Mouse (Mus musculus): Measurements from ENCODE around the gene Amn. TPM values are rescaled to one million over a fixed set of nuclear protein-coding genes. Genes with fewer than 3 reads are reported as not detected.

The Amn gene
- total RNA-seq, 4 experiments from 2014 or later = not detected

- DNase-seq (ENCODE audit: low spot score in 2 of 2) = no peak
These were observed 52.5 kb downstream of the Amn start for GRCm38 (mm10) chr12:111323423-111323822.

GRCm38 (mm10) chr12:111324536-111324935 lies 53.6 kb downstream of the Amn start:
- no peak for DNase-seq (ENCODE audit: low spot score in 2 of 2)

DNA sequence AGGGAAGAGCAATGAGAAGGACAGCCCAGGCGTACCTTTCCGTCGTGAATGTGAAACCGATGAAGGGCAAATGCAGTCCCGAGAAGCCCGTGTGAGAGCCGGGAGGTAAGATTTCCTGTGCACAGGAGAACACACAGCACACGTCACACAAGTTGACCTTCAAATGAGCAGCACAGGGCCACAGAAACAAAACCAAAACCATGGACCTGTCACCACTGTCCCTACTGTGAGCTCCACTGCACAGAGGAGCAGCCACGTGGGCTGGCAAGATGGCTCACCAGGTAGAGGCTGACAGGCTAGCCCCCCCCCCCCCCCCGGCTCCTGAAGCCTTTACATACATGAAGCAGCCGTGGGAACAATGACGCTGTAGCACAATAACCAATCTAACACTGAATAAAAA lies 54.1 kb downstream of the Amn start:
- DNase-seq (ENCODE audit: low spot score in 2 of 2) = no peak

DNA sequence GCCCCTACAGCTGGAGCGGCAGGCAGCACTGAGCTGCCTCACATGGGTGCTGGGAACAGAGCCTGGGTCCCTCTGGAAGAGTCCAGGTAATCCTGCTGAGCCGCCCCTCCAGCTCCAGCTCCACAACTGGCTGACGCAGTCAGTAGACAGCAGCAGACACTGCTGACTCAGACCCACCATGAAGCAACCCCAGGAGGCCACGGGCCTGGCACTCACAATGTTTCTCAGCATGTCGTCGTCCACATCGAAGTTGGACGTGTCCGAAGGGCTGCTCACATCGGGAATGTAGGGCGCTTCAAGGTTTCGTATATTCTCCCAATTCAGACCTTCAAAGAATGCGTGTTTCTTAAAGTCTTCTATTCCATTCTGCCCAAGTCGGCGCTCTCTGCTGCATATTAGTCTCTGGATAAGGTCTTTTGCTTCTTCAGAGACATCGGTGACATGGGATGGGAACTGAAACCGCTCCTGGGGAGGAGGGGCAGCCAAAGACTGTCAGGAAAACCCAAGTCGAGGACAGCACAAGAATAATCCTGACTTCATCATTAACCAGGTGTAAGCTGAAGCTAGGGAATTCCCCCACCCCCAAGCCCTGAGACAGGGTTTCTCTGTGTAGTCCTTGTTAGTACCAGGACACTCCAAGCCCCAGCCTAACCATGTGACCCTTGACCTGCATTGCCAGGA lies 55.0 kb downstream of the Amn start:
- no peak for DNase-seq (ENCODE audit: low spot score in 2 of 2)

Other genes starting within 250 kb of the Amn start
- gene Rcor1, start 231.7 kb upstream of the Amn start, total RNA-seq (2022) = 1 to 10 TPM; 5.5 to 6.9 (median 5.8) TPM
- 10 to 100 TPM in 3 of 4 experiments, 1 to 10 TPM in 1; 8.7 to 20.0 (median 12.9) TPM for gene Traf3, start 104.7 kb upstream of the Amn start, total RNA-seq (2022)
- not detected for gene 4930595D18Rik, start 86.6 kb upstream of the Amn start, total RNA-seq (2022)
- gene Cdc42bpb, start 106.6 kb downstream of the Amn start, total RNA-seq (2022) = 10 to 100 TPM; 13.7 to 18.7 (median 14.9) TPM
- gene Lbhd2, start 135.7 kb downstream of the Amn start, total RNA-seq (2022) = not detected
- 1 to 10 TPM in 3 of 4 experiments, under 1 TPM in 1; 0.72 to 3.2 (median 2.7) TPM for gene Exoc3l4, start 145.9 kb downstream of the Amn start, total RNA-seq (2022)
- 10 to 100 TPM; 17.0 to 41.0 (median 32.6) TPM for gene Tnfaip2, start 171.4 kb downstream of the Amn start, total RNA-seq (2022)
- gene Gm266, start 214.7 kb downstream of the Amn start, total RNA-seq (2022) = under 1 TPM in 3 of 4 experiments, not detected in 1; 0.27 to 0.34 (median 0.31) TPM

Data from gastrocnemius, adult 8-10 months (tissue).